Mouse (Mus musculus): ENCODE data around the gene Kctd2.
"Not testable (repeated sequence)": the region's sequence is repeated elsewhere in the genome, so short reads cannot be mapped to it uniquely, and the experiment has no call there.

Kctd2 gene

DNA sequence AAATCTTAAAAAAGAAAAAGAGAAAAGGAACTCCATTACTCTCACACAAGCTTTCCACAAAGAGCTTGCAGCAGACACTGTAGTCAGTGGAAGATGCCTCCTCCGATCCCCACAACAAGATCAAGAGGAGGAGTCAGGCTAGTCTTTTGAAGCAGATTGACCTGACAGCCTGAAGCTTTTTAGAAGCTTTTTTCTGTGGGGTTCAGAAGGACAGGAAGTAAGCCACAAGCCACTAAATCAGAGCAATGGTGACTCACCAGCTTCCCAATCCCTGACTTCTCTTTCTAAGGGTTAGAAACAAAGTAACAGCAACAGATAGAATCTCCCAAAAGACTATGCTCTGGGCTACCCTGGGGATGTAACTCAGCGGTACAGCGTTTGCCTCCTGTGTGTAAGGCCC, 19.4 kb downstream of the Kctd2 start:
- DNase-seq (ENCODE audit: low spot score): no peak

DNA sequence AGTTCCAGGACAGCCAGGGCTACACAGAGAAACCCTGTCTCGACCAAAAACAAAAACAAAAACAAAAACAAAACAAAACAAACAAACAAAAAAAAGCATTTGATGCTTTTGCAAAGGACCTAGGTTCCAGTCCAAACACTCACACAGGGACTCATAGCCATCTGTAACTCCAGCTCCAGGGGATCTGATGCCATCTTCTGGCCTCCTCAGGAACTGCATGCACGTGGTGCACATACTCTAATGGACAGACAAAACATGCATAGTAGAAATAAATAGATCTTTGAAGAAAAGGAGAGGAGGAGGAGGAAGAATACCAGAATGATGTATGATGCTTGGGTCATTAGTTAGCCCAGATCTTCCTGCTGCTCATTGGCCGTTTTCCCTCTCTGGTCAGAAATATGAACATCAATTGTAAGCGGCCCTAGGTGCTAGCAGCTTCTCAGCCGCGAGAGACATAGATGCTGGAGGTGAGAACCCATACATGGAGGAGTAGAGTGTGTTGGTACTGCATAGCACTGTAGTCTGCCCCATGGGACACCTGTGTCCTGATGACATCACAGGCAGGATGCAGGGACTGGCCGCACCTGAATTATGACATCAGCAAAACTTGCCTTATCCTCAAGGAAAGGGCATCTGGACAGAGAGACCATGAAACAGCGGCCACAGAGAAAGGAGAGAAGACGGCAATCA, 20.1 kb downstream of the Kctd2 start, which contains the start of gene Trim80:
Gene Trim80 (plus strand): TSS at position 640 of the 690 bp plus-strand sequence.
- no peak for DNase-seq (ENCODE audit: low spot score)

DNA sequence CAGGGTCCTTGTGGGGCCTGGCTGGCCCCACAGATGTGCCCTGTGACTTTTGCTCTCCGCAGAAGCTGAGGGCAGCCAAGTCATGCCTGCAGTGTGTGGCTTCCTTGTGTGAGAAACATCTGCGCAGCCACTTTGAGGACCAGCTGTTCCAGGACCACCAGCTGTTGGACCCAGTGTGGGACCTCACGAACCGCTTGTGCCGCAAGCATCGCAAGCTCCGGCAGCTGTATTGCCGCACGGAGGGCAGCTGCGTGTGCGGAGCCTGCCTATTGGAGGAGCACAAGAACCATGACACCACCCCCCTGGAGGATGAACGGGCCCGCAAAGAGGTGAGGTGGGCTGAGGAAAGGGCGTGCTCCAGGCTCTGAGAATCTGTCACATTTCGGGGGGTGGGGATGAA, 21.5 kb downstream of the Kctd2 start:
- no peak for DNase-seq (ENCODE audit: low spot score)

DNA sequence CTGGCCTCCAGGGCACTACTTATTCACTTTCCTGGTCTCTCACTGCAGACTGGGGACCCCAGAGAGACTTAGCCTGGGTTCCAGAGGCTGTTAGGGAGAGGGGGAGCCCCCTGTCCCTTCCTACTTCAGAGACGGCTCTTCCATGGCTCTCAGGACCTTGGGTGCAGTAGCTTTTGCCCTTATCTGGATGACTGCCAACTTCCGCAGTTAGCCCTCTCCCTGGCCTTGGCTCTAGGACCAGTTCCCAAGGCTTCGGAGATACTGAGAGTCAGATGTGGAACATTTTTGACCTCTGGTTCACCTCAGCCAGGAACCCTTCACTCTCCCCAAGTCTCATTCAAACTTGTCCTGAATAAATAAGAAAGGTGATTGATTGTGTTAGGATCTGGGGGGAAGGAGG, 27.0 kb downstream of the Kctd2 start:
- DNase-seq (ENCODE audit: low spot score): no peak

DNA sequence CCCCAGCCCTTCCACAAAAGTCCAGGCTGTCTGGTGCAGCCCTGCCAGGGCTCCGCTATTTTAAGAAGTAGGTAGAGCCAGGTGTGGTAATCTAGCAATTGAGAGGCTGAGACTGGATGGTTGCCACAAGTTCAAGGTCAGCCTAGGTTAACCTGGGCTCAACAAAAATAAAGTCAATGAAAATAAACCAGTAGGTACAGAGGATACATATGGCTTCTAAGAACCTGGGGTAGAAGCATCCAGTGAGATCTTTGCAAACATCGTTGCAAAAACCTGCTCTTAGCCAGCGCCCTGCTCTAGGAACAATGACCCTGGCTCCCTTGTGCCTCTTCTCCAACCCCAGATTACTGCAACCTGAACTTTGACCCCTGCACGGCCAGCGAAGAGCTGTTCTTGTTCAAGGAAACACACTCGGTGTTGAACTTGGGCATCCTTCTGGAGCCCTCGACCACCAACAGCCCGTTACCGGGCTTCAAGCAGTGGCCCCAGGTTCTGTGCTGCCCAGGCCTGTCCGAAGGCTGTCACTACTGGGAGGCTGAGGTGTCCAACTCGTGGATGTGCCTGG, 27.5 kb downstream of the Kctd2 start:
- no peak for DNase-seq (ENCODE audit: low spot score)

DNA sequence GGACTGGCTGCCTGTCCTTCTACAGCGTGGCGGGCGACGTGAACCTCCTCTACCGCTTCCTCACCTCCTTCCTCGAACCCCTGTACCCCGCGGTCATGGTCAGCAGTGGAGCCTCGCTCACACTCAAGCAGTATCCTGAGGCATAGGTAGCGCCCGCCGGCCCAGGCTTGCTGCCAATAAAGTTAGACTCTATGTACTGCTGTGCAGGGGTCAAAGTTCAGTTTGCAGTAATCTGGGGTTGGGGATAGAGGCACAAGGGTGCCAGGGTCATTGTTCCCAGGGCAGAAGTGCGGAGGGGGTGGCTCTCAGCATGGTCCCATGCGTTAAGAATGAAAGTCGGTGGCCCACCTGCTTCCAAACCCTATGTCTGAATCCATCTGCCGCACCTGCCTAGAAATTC, 28.1 kb downstream of the Kctd2 start:
- DNase-seq (ENCODE audit: low spot score): no peak

DNA sequence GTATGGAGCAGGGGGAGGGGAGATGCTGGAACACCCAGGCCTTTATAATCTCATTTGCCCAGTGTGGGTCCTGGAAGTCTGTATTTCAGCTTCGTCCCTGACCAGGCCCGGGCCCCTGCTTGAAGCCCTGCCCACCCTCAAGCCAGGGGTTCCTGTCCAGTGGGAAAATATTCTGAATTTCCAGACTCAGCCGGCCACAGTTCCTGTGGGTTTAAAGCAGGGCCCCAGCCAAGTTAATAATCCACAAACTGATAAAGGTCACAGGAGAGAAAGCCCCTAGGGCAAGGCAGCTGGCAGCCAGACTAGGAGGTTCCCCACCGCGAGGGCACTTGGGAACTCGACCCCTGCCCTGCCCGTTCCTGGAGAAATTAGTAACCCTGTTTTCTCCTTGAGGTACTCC, 29.1 kb downstream of the Kctd2 start:
- no peak for DNase-seq (ENCODE audit: low spot score)

DNA sequence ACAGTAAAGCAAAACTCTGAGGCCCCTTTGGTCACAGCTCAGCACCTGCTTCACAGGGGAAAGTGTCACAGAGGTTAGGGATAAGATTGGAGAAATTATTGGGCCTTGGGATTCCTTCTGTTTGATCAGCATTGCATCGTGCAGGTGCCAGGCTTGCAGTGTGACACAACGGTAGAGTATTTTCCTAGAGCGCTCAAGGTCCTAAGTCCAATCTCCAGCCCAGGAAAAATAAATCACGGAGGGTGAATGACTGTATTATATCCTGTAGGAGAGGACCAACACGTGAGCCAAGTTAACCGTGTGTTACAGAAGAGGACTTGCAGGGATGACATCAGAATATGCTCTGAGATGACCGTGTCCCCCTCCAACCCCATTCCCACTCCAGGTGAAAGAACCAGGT, 30.2 kb downstream of the Kctd2 start:
- DNase-seq (ENCODE audit: low spot score): no peak

DNA sequence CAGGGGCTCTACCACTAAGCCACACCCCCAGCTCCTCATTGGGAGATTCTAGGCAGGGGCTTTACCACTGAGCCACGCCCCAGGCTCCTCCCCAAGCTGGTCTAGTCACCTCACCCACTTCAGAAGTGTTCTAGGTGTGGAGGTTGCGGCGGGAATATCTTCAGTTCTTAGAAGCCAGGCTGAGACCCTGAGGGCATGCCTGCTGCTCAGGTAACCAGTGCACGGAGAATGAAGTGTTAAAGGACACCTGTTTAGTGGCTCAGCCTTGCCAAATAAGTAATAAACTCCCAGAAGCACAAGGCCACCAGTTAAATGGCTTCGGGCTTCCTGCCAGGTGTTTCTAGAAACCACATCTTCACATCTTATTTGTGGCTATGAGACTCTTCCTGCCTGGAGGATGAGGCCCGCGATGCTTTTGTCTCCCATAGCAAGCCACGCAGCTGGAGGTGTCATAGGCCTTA, 31.9 kb downstream of the Kctd2 start:
- DNase-seq (ENCODE audit: low spot score): peak; percentile 24

DNA sequence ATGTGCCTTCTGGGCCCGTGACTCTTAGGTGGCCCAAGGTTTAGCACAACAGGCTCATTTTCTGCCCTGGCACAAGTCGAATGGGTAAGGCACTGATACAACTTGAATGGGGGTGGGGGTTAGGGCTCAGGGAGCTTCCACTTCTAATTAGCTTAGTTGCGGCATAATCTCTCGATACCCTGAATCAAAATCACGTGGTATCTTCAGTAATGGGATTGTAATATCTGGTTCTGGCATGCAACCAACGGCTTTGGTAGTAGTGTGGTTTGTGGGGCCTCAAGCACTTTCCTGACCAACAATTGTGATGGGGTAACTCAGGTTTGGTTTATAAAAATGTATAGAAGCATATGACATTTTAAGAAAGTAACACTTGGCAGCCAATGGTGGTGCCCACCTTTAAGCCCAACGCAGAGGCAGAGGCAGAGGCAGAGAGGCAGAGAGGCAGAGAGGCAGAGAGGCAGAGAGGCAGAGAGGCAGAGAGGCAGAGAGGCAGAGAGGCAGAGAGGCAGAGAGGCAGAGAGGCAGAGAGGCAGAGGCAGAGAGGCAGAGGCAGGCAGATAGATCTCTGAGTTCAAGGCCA, 32.4 kb downstream of the Kctd2 start:
- peak; percentile 42 for DNase-seq (ENCODE audit: low spot score)

DNA sequence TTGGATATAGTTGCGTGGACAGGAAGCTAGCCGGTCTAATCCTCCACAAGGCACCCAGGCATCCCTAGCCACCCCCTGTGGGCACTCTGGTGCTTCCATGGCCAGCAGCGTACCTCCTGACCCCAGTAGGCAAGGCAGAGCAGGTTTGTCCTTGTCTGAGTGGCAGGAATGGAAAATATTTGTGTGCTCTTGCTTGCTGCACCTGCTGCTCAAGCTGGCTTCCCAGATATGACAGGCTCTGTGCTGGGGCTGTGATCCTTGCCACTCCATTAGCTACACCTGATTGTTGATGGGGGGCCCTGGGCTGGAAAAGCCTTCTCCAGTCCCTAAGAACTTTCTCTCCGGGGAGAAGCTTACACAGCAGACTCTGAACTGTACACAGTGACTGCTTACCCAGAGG, 33.4 kb downstream of the Kctd2 start:
- DNase-seq (ENCODE audit: low spot score): no peak

DNA sequence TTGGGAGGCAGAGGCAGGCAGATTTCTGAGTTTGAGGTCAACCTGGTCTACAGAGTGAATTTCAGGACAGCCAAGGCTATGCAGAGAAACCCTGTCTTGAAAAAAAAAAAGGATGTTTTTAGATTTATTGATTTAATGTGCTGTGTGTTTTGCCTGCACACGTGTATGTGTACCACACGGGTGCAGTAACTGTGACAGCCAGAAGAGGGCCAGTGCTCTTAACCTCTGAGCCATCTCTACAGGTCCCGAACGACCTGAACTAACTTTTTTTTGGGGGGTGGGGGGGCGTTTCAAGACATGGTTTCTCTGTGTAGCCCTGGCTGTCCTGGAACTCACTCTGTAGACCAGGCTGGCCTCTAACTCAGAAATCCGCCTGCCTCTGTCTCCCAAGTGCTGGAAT, 34.9 kb downstream of the Kctd2 start:
- DNase-seq (ENCODE audit: low spot score): not testable (repeated sequence)

DNA sequence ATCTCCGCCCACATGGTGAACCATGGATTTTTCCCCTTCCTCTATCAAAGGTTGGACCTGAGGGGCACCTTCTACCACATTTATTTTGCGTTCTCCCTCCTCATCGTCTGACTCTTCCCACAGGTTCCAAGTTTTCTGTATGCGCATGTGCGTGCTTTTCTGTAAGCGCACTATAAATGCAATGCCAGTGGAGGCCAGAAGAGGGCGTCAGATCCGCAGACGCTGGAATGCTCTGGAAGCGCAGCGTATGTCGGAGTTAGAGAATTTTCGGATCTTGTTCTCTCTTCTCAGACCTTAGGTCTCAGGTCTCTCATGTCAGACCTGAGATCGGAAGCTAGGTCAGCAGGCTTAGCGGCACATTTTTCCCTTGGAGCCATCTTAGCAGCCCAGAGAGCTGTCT, 35.7 kb downstream of the Kctd2 start:
- no peak for DNase-seq (ENCODE audit: low spot score)

DNA sequence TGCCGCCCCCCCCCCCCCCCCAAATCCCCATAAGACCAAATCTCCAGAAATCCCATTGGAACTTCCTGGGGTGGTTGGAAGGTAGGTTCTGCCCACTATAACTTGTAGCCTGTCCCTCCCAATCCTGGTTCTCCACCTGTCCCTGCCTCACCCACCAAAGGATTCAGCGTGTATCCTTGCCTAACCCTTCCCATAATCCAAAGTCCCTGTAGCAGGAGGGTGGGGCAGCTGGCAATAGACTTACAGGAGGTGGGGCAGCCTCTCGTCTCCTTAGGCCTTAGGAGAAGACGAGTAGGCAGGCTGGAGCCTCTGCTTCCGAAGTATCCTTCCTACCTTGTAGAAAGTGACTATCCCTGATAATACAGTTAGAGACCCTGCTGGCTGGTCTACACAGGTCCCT, 36.3 kb downstream of the Kctd2 start:
- no peak for DNase-seq (ENCODE audit: low spot score)

DNA sequence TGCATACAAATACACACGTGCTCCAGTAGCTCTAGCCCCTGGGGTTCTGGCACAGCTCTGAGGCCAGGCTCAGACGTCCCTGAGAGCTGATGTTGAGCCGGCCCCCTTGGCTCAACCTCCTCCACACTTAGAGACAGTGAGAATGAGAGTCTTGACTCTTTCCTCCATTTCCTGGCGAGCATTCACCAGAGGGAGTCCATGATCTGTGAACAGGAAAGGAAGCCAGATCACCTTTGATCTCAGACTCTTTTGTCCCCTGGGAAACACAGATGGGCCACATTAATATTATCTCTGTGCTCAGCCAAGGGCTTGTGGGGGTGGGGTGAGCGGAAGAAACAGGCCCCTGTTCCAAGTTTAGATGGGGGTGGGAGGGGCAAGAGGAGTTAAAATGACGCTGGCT, 37.5 kb downstream of the Kctd2 start:
- DNase-seq (ENCODE audit: low spot score): peak; percentile 37

DNA sequence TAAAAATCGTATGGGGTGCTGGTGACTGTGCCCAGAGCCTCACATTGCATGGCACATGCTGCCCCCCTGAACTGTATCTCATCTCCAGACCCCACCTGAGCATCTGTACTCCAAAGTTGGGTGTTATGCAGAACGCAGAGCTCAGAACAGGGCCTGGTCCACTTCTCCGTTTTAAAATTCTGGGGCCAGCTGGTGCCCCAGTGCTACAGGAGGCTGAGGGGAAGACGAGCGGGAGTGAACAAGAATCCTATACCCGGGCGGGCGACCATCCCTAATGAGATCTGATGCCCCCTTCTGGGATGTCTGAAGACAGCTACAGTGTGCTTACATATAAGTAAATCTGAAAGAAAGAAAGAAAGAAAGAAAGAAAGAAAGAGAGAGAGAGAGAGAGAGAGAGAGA, 41.0 kb downstream of the Kctd2 start:
- no peak for DNase-seq (ENCODE audit: low spot score)

DNA sequence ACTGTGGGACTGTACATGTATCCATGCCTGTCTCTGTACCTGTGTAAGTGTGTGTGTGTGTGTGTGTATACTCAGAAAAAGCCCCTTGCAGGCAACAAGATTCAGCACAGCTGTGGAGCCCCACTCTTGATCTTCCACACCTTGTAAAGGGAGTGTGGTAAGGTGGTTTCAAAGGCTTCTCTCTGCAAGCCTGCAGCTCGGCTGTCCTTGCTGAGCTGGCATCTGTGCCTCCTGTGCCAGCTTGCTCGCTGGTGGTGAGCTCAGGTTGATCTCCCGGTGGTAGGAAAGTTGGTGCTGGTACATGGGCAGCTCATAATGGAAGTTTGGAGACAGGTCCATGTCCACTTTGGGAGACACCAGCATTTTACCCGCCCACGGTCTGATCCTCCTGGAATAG, 41.9 kb downstream of the Kctd2 start:
- DNase-seq (ENCODE audit: low spot score): no peak

DNA sequence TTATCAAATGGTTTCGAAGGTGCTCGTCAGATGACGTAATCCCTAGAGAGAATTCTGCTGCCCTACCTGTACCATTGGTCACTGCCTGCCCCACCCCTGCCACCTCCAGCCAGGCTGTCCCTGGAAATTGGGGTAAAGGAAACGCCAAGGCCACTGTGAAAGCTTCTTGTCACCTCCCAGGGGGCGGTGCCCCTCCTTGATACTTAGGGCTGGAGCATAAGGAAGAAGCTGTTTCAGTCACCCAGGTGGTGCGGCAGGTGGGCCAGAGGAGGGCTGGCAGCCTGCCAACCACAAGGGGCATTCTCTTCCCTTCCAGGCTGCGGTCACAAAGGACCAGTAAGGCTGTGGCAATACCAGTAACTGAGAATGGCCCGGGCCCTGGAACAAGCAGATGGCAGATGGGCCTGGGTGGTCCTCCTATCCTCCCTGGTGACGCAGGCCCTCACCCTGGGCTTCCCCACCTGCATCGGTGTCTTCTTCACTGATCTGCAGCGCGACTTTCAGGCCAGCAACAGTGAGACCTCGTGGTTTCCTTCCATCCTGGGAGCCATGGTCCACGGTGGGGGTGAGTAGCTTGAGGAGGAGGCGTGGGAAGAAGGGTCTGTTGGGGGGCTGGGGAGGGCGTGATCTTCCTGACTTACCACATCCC, 42.4 kb downstream of the Kctd2 start, which contains the start of gene Slc16a5:
Gene Slc16a5 (plus strand): TSS at position 232 of the 649 bp plus-strand sequence.
- DNase-seq (ENCODE audit: low spot score): no peak

DNA sequence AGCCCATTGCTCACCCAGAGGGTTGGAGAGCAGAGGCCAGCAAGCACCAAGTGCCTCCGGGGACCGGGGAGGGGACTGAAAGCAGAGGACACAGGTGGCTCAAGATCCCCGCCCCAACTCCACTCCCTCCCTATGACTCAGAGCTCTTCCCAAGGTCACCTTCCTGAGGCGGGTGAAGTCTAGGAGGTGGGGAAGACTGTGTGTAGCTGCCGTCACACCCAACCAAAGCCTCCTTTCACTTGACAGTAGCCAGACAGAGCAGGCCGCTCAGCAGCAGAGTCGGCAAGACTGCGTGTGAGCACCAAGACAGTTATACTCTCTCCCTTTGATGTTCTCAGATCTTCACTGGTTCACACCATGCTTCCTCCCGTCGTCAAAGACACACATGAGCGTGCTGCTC, 43.5 kb downstream of the Kctd2 start:
- peak; percentile 24 for DNase-seq (ENCODE audit: low spot score)

DNA sequence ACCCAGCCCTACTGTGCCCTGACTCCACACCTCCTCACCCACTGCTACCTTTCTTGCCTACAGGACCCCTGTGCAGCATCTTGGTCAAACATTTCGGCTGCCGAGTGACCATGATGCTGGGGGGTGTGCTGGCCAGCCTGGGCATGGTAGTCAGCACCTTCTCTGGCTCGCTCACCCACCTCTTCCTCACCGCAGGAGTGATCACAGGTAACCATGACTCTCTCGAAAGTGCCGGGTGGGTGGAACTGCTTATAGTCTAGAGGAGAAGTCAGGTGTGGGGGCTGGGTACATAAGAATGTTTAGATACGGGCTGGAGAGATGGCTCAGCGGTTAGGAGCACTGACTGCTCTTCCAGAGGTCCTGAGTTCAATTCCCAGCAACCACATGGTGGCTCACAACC, 44.9 kb downstream of the Kctd2 start:
- no peak for DNase-seq (ENCODE audit: low spot score)

DNA sequence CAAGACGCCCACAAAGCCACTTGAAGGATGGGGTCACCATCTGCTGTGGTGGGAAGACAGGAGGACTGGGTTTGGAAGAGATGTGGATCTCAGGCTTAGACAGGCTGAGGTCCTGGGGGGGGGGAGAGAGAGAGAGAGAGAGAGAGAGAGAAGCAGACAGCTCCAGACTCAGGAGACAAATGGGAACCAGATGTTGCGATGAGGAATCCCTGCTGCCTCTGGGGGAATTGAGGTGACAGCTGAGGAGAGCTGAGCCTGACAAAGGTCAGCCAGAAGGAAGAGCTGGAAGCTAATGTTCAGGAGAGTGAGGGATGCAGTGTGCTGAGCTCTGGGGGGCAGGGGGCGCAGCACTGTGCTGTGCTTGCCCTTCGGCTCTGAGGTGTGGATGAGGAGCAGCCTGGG, 47.3 kb downstream of the Kctd2 start:
- no peak for DNase-seq (ENCODE audit: low spot score)

DNA sequence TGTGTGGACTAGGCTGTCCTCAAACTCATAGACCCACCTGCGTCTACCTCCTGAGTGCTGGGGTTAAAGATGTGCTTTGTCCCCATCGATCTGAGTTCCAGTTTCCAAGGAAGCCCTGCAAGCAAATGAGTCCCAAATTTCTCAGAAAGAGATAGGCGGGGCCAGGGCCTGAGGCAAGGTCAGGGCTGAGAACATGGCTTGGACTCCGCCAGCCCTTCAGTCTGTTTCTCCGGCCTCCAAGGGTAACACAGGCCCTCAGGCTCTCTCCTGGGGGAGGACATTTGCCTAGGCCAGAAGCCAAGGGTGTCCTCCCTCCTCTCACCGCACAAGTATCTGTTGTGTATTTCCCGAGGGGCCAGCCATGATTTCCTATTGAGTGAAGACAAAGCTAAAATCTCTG, 52.3 kb downstream of the Kctd2 start:
- no peak for DNase-seq (ENCODE audit: low spot score)

DNA sequence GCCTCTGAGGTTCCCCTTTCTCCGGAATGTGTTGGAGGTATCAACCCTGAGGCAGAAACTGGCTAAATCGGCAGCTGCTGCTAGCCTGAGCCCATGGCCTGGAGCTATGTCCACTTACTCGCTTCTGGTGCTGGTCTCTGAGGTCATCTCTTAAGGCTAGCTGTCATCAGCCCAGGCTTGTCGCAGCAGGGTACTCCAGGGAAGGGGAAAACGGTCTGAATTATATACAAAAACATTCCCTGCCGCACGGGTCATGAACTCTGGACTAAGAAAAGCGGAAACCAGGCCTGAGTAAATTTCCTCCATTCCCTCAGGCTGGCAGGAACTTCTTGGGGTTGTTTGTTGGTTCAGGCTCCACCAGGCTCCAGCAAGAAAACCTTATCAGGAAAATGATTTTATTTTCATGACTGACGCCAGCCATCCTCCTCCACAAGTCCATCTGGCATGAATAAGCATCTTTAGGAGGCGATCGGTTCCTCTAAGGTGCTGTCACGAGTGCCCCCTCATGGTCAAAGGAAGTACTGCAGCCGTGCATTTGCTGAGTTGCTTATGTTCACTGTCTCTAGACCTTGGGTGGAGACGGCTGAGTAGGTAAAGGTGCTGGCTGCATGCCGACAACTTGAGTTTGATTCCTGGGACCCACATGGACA, 53.8 kb downstream of the Kctd2 start:
- DNase-seq (ENCODE audit: low spot score): peak; percentile 96

Measured in MN1 (cell line).